Mouse (Mus musculus) thymus, postnatal 10 days (tissue): Measurements from ENCODE around the gene Arl2bp.

Experiments
- DNase-seq, 2 experiments: peaks; one replicate each; pipeline ENCODE4 v3.0.0; 2021; ENCODE audit warnings: low spot score in 2 of 2

Gene Arl2bp

DNA sequence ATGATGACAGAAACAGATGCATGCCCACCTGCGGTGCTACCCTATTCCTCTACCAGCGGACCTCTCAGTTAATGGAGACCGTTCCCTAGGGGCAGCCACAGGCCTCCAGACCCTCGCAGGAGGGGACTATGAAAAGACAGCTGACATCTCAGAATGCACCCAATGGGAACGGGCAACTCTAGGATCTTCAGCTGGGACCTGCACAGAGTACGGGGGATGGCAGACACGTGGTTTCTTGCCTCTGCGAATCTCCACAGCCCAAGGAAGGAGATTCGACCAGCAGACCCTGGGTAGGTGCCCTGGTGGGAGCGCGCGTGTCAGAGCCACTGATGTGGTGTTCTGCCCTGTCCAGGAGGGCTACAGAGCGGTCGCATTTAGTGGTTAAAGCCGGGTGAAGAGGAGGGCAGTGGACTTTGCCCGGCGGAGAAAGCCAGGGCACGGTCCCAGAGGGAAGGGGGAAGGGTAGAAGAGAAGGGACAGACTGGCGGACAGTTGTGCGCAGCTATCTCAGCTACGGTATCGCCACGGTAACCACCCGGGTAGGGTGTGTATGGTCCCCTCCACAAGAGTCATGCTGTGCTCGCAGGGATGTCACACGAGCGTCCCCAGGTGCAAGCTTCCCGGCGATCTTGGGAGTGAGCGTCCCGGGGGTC, 29.1 kb downstream of the Arl2bp start:
- DNase-seq: no peak

DNA sequence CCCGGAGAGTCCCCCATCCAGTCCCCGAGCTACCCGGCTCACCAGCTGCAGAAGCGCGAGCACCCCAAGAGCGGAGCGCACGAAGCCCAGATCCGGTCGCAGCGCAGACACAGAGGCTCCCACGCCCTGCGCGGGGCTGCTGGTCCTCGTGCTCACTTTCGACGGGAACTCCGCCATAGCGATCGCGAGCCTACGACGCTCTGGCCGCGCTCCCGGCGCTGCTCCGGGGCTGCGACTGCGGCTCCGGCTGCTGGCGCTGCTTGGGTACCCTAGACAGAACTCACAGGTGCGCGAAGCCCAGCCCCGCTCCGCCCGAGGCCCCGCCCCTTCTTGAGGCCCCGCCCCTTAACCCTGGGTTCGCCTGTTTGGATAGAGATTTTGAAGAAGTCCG, 29.6 kb downstream of the Arl2bp start, which contains the start of gene Pllp:
Gene Pllp, minus strand, starts transcription at position 285 of the 391 bp plus-strand sequence.
- DNase-seq: peak; percentile 13 to 28

DNA sequence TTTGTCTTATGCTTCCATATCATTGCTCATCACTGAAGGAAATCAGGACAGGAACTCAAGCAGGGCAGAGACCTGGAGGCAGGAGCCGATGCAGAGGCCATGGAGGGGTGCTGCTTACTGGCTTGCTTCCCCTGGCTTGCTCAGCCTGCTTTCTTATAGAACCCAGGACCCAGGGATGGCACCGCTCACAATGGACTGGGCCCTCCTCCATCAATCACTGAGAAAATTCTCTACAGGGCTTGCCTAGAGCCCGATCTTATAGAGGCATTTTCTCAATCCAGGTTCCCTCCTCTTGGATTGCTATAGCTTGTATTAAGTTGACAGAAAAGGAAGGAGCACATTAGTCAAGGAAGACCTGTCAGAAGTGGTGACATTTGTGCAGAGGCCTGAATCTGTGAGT, 30.2 kb downstream of the Arl2bp start:
- no peak for DNase-seq

DNA sequence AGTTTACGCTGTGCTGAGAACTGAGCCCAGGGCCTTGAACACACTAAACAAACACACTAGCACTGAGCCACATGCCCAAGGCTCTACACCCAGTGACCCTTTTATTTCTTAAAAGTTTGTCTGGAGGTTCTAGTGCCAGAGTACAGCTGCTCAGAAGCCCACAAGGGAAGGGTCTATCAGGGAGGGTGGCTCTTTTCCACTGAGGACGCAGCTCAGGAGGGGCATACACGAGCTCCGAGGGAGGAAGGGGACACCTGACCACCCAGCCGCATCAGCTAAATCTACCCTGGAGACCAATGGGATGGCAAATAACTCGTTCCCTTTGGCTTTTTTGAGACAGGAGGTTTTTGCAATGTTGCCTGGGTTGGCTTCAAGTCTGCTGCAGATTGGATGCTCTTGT, 31.6 kb downstream of the Arl2bp start:
- no peak for DNase-seq

DNA sequence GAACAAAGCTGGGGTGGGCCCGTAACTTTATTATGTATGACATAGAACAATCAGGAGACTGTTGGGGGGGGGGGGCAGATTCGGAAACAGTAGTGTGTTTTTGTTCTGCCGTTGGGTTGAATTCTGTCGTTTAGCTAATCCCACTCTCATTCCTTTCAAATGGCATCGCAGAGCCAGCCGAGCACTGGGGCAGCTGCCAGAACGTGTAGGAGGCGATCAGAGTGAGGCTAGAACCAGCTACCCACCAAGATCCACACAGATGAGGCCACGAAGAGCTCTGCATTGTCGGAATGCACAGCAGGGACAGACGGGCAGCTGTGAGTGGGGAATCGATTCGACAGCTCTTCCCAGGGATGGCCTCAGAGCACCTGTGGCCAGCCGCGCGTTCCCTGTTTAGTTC, 33.0 kb downstream of the Arl2bp start:
- DNase-seq: no peak

DNA sequence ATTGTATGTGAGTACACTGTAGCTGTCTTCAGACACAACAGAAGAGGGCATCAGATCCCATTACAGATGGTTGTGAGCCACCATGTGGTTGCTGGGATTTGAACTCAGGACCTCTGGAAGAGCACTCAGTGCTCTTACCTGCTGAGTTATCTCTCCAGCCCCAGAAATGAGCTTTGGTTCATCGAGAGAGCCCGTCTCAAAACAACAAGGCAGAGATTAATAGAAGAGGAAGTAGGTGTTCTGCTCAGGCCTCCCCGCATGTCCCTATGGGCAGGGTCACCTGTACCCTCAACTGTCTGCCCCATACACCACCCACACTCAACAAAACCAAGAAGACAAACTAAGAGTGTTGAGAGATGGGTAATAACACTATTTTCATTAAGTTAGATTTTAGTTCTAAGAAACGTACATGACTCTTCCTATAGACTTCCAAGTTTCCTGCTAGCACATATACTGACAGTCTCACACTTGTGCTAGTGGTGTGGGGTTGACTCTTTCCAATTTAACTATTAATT, 34.1 kb downstream of the Arl2bp start:
- no peak for DNase-seq

DNA sequence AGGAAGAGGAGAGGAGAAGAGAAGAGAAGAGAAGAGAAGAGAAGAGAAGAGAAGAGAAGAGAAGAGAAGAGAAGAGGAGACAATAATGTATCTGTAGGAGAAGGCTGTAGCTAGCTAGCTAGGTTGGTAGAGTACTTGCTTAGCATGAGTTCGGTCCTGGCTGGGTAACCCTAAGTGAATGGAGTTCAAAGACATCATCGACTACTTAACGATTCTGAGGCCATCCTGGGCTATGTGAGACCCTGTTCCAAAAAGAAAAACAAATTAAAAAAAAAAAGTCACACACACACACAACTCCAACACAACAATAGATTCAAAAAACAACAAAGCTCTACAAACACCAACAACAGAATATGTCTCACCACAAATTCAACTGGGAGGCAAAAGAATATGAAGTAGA, 35.8 kb downstream of the Arl2bp start:
- DNase-seq: no peak

DNA sequence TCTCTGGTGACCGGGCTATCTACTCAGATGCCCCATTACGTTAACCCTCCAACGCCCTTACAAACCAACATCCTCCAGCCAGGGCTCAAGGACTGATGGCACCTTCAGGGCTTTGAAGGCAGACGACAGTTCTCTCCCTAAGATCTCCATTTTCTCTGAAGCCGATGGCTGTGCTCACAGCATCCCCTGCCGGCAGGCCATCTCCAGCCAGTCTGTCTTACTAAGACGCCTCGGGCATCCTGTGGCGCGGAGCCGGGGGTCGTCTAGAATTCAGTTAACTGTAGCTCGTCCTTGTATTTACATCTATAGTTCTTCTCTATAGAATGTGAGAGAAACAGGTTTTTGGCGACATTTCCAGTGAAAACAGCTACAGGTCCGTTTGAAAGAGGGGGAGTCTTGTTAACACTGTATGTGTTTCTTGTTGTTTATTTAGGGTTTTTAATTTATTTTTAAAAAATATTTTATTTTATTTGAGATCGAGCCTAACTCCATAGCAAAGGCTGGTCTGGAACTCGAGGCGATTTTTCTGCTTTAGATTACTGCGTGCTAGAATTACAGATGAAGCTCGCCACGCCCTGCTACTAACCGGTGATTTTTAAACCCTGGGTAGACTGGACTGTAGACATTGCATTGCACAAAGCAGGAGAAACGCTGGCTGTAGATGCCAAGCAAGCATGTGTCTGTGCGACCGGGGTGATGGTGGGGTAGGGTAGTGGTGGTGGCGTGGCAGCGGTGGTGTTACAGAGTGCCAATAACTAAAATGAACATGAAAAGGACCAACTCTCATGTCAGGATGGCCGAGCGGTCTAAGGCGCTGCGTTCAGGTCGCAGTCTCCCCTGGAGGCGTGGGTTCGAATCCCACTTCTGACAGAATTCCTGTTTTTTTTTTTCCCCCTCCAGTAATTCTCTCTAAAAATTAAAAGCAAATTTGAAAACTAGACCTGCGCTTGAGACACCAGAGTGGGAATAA, 36.7 kb downstream of the Arl2bp start:
- DNase-seq: peak; percentile 67 to 72

DNA sequence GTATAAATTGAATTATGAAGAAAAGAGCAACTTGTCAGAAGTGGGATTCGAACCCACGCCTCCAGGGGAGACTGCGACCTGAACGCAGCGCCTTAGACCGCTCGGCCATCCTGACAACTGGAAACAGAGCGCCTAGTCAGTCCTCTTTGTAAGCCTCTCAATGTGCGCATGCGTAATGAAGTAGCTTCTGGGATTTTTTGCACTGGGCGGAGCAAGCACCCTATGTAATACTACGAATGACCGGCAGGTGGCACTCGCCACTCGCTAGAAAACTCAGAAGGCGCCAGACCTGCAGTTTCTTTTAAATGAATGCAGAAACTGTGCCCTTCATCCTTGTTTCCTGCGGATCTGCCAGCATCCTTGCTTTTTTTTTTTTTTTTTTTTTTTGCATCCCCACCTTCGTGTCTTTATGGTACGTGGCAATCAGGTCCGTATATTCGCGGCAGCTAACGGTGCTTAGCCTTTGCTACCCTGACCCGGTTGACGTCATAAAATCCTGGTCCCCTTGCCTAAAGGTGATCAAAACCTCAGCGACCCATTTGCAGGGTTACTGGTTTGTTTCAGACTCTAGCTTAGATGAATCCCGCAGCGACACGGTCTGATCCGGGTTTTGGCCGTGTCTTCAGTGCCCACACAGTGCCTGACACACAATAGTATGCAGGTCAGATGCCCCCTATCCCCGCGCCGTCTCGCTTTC, 37.7 kb downstream of the Arl2bp start:
- peak; percentile 88 to 97 for DNase-seq

DNA sequence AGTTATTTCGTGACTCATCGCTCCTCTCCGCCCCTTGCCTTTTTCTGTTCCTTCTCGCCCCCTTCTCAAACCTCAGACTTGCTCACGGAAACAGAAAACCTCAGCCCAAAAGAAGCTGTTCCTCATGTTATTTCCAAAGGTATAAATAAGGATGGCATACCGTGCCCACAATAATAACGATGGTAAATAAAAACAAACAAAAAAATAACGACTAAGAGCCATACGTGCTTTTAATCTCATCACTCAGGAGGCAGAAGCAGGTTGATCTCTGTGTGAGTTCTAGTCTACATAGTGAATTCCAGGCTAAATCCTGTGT, 38.2 kb downstream of the Arl2bp start:
- no peak for DNase-seq

DNA sequence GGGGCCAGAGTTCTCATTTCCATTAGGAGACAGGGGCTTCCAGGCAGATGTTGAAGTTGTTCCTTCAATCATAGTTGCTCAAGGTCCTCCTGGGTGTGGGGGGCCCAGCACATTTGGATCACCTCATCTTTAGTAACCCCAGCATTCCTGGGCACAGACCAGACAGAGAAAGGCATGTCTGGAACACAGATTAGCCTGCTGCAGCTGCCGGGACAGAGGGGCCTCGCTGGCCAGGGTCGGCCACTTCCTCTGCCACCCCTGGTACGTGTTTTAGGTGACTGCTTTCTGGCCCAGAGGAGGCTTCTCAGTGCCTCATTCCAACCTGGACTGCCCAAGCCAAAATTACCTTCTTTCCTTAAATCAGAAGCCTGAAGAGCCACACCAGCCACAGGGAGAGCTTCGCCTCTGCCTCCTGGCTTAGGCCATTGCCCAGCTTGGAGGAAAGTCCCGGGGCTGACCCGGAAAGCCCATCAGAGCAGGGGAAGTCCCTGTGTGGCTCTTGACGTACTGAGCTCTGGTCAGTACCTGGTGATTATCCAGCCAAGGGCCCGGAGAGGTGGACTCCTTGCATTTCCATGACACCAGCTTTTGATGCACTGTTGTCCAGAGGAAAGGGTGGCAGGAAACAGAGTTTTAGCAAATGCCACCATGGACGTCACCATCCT, 39.3 kb downstream of the Arl2bp start:
- no peak for DNase-seq

DNA sequence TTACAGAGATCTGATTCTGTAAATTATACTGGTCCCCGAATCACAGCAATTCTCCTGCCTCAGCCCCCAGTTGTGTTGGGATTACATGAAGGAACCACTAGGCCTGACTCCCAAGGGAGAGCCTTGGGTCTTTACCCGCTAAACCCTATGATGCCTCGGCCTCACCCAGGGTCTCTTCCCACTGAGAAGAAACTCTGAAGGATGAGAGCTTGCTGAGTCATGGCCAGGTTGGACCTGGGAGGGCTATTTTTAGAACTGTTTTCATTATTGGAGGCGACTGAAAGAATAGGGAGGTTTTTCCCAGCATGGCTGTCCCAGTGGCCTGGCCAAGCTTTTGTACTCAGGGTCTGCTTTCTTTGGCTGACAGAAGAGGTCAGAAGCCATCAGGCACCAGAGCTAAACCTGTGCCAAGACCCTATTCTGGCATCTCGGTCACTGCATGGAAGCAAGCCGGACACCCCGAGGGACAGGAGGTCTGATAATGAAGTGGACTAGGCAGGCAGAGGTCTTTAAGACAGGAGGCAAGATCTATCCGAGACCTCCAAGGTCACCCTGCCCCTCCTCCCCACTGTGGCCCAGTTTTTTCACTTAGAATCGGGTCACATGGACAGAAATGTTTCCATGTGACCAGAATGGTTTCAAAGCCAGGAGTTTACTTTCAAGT, 40.5 kb downstream of the Arl2bp start:
- DNase-seq: no peak

DNA sequence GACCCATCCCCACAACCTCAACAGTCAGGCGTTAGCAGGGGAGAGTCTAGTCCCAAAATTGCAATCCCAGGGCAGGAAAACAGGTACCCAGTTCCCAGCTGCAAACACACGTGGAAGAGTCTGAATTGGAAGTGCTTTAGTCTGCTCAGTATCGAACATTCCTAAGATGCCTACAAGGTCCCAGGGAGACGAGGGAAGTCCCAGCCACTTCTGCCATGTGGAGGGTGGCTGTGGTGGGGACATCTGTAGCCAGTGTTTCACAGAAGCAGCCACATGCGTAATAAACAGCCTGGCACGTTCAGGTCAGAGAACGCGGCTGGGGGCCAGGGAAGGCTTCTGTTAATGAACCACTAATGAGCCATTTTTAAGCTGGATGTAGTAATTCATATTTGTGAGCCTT, 43.9 kb downstream of the Arl2bp start:
- DNase-seq: no peak

DNA sequence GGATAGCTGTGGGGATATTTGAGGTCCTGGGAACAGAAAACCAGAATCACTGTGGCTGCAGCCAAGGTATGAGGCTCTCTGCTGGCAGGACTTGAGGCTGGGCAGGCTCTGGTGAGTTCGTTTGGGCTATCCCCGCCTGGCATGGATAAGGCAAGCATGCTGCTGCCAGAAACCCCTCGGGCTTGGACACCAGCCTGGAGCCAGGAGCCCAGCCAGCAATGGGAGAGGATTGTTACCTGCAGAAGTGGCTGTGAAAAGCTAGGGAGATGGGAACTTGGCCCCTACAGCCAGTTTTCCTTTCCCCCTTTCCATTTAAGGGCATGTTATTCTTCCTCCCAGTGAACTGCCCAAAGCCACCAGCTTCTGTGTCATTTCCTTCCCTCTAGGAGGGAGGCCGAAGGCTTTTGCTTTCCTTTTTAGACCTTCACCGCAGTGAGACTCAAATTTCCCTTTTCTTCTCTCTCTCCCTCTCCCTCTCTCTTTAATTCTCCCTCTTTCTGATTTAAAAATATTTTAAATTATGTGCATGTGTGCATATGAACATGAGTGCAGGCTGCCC, 44.8 kb downstream of the Arl2bp start:
- DNase-seq: no peak

DNA sequence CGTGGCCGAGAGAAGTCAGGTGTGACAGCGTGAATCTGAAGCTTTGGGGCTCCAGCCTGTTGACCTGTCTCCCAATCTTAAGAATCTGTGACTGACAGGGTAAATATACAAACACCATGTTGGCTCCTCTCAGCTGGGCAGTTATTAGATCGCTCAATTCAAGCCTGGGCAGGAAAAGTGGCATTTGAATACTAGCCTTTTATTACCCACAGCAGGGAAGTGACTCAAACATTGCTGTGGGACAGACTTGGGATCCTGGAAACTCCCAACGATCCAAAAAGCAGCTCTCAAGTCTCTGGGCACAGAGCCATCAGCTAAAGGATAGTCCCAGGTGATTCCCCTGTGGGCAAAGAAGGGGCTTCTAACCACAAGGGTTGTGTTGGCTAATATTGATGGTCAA, 48.2 kb downstream of the Arl2bp start:
- DNase-seq: no peak

DNA sequence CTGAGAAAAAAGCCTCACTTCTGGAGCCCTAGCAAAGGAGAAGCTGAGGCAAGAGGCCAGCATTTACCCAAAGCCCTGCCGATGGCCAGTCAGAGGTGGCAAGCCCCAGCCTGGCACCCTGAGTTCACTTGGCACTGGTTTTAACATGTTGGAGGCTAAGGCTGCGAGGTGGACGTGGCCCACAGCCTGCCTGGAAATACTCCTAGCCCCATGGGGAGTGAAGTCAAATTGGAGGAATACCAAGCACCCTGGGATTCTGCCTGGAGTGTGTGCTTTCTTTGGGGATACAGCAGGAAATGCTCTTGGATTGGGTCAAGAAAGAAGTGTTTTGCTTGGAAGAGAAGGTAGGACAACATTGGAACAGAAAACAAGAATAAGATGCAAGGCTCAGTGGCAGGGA, 49.5 kb downstream of the Arl2bp start:
- no peak for DNase-seq

DNA sequence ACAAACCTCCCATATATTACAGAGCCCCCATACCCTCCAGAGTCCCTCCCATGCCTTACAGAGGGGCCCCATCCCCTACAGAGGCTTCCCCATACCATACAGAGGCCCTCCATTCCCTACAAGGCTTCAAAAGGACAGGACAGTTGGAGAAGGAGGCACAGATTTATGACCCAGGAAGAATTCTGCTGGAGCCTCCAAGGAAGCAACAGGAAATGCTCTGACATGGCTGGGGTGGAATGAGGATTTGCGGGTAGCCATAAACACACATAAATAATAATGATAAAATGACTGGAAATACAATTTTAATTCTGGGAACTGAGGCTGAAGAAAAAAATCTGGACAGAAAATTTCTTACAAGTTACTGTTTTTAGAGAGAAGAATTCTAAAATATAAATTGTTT, 50.4 kb downstream of the Arl2bp start:
- no peak for DNase-seq
